Mouse (Mus musculus): ENCODE measurements at regions not wholly inside any gene's neighbourhood (a gene's known extent, or its start where the extent isn't known, plus 50 kb on each side); places are given as distances from the start of the nearest gene placed in this dataset.
A peak's percentile ranks its signal among the peaks of the same experiment; 100 is the strongest.

DNA sequence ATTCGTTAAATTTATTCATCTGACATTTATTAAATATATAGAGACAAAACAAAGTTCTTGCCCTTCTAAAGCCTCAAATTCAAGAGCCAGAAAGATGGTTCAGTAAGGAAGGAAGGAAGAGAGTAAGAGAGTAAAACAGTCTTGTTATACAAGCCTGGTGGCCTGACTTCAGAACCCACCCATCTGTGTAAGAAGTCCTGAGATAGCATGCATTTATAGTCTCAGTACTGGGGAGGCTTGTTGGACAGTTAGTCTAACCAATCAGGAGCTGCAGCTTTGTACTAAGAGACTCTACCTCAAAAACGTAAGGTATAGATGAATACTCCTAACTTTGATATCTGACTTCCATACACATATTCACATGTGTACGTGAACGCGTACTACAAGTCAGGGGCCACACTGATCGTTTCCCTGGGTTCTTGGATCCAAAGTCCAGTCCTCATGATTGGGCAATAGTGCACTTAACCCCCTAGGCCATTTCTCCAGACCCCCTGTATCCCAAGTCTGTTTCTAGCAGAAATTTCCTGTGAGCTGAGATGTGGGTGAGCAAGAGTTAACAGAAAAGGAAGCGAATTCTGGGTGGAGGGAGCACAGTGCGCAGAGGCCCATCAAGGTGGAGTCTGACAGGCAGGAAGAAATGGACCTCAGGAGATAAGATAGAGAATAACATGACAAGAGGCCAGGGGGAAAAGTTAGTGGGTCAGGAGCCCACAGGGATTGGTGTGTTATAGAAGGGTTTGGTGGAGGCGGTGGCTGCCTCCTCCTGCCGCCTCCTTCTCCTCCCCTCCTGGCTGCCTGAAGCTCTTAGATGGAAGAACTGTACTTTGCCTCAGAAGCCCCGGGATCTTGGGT lies 187.0 kb downstream of the Kit start:
- Histone ChIP-seq H3K4me1 (replicated peaks) (peaks cover 33% of the 10 kb centered on the region), H3K36me3 (replicated peaks) (no peaks in the 10 kb centered on the region), H3K9me3 (replicated peaks) (no peaks in the 10 kb centered on the region), H3K4me3 (replicated peaks) (peak overlapping the region; percentile 23), H3K27me3 (no peaks in the 10 kb centered on the region), H3K9ac (no peak overlapping the region), H3K27ac (replicated peaks) (peak overlapping the region; percentile 61), H3K4me2 (peak overlapping the region; percentile 63)
- 16% methylated on average over 11 of the region's 11 CpGs for WGBS (ENCODE audit: insufficient replicate concordance)
- peak; percentile 94 for ATAC-seq (ENCODE audit: insufficient read depth)

DNA sequence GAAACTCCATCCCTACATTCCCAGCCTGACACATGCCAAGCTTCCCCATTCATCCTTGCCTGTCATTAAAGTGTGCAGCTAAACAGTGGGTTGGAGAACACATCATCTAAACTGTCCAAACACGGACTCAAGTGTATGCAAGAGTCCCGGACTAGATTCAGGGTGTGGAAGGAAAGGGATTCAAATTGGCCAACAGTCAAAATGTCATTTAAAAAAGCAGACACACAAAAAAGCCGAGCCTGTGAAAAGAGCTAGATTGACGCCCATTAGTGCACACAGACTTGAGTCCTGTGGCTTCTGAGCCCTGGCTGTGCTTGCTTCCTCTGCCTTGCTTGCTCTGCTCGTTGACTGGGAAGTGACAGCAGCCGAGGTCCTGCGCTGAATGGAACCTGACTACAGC lies 181.5 kb downstream of the Kit start:
- ATAC-seq (ENCODE audit: insufficient read depth): no peak
- Histone ChIP-seq H3K27me3 (no peaks in the 10 kb centered on the region), H3K9ac (no peak overlapping the region), H3K9me3 (replicated peaks) (no peaks in the 10 kb centered on the region), H3K4me3 (replicated peaks) (no peak overlapping the region), H3K36me3 (replicated peaks) (no peaks in the 10 kb centered on the region), H3K4me1 (replicated peaks) (peaks cover 13% of the 10 kb centered on the region), H3K4me2 (no peak overlapping the region), H3K27ac (replicated peaks) (no peak overlapping the region)
- WGBS (ENCODE audit: insufficient replicate concordance): 35% methylated on average over 7 of the region's 7 CpGs

DNA sequence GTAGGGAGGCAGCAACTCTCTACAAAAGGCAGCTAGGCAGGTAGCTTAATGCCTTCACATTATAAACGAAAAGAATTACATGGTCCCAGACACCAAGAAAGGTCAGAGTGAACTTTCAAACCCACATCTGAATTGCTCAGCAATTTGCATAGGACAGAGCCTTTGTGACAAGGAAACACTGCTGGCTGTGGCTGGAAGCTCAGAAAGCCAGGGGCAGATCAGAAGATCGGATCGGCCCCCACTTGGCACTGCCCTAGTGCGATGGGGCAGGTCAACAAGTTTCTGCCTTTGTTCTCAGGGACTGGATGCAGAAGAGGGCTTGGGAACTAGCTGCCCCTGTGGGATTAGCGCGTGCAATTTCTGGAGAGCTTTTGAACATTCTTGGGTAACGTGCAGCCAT lies 179.6 kb downstream of the Kit start:
- no peak overlapping the region for H3K4me3 ChIP-seq (replicated peaks)
- WGBS (ENCODE audit: insufficient replicate concordance): 78% methylated on average over 7 of the region's 7 CpGs
- H3K9ac ChIP-seq: no peak overlapping the region
- no peak overlapping the region for H3K4me2 ChIP-seq
- ATAC-seq (ENCODE audit: insufficient read depth): no peak
- H3K4me1 ChIP-seq (replicated peaks): 0 out of 2 replicates have a peak, but pooled peaks cover 5% of the 10 kb centered on the region
- H3K36me3 ChIP-seq (replicated peaks): no peaks in the 10 kb centered on the region
- no peaks in the 10 kb centered on the region for H3K9me3 ChIP-seq (replicated peaks)
- H3K27me3 ChIP-seq: no peaks in the 10 kb centered on the region
- no peak overlapping the region for H3K27ac ChIP-seq (replicated peaks)

DNA sequence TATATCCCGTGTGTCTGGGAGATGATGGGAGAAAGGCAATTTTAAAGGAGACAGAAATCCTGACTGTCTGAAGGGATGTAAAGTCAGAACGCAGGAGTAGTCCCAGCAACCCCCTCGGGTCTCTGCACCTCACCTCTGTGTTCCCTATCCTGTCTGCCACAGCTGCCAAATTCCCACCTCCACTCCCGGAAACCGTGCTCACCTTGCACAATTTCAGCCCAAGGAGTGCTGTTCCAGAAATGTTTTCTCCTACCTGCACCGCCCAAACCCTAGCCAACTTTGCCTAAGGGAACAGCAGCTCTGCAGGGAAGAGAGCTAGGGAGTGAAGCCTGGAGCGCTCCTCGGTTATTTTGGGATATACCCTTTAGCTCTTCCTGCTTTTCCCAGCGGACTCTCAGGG lies 170.6 kb downstream of the Kit start:
- Histone ChIP-seq H3K9ac (no peak overlapping the region), H3K36me3 (replicated peaks) (no peaks in the 10 kb centered on the region), H3K4me1 (replicated peaks) (no peaks in the 10 kb centered on the region; the same call in 1 of the 2 replicates), H3K4me2 (no peak overlapping the region), H3K9me3 (replicated peaks) (no peaks in the 10 kb centered on the region), H3K4me3 (replicated peaks) (no peak overlapping the region), H3K27ac (replicated peaks) (no peak overlapping the region), H3K27me3 (no peaks in the 10 kb centered on the region)
- no peak for ATAC-seq (ENCODE audit: insufficient read depth)
- WGBS (ENCODE audit: insufficient replicate concordance): 76% methylated on average over 9 of the region's 9 CpGs

DNA sequence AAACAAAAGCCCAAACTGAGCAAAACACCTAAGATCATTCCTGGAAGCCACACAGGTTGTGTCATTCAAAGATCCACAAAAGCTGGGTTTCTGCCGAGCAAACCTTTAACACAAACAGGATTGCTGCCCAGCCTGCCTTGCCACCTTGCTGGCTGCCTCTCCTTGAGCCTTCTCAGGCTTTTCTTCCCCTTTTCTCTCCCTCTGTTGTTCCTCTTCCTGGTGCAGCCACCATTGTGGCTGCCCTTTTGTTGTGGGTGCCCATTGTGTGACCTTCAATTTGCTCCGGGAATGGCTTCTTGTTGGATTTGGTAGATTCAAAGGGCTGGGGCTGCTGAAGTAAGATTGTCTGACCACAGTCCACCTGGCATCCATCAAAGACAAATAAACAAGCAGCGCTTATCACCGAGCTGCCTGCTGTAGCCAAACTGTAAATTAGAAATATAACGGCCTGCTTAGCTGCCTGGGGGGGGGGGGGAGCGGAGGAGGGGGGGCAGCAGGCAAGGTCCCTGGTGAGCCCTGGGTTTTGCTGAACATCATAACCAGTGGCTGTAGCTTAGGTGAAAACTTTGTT lies 169.8 kb downstream of the Kit start:
- H3K4me2 ChIP-seq: peak overlapping the region; percentile 7; the same call in 1 of the 2 replicates
- H3K9me3 ChIP-seq (replicated peaks): no peaks in the 10 kb centered on the region
- H3K4me3 ChIP-seq (replicated peaks): no peak overlapping the region
- no peaks in the 10 kb centered on the region; the same call in 1 of the 2 replicates for H3K4me1 ChIP-seq (replicated peaks)
- H3K36me3 ChIP-seq (replicated peaks): no peaks in the 10 kb centered on the region
- no peak overlapping the region for H3K27ac ChIP-seq (replicated peaks)
- no peak overlapping the region for H3K9ac ChIP-seq
- 9% methylated on average over 6 of the region's 6 CpGs for WGBS (ENCODE audit: insufficient replicate concordance)
- no peaks in the 10 kb centered on the region for H3K27me3 ChIP-seq
- ATAC-seq (ENCODE audit: insufficient read depth): no peak

DNA sequence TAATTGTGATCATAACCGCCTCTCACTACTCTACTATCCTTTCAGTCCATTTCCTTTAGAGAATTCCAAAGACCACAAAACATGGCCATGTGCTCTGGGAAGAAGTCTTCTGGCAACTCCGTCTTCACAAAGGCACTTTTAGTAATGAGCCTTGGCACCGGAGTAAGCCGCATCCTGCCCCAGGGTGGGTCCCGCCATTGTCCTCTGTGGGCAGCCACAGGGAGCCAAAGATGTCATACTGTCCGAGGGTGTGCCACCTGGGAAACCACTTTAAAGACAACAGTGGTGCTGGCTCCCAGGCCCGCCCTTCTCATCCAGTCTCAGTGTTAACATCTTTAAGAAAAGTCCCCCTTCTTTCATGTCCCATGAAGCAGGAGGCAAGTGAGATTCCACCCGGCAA lies 164.6 kb downstream of the Kit start:
- Histone ChIP-seq H3K4me3 (replicated peaks) (no peak overlapping the region), H3K36me3 (replicated peaks) (no peaks in the 10 kb centered on the region), H3K9me3 (replicated peaks) (no peaks in the 10 kb centered on the region), H3K27me3 (no peaks in the 10 kb centered on the region), H3K4me1 (replicated peaks) (no peaks in the 10 kb centered on the region; the same call in 1 of the 2 replicates), H3K4me2 (no peak overlapping the region), H3K27ac (replicated peaks) (no peak overlapping the region), H3K9ac (no peak overlapping the region)
- ATAC-seq (ENCODE audit: insufficient read depth): no peak
- WGBS (ENCODE audit: insufficient replicate concordance): 76% methylated on average over 8 of the region's 8 CpGs

DNA sequence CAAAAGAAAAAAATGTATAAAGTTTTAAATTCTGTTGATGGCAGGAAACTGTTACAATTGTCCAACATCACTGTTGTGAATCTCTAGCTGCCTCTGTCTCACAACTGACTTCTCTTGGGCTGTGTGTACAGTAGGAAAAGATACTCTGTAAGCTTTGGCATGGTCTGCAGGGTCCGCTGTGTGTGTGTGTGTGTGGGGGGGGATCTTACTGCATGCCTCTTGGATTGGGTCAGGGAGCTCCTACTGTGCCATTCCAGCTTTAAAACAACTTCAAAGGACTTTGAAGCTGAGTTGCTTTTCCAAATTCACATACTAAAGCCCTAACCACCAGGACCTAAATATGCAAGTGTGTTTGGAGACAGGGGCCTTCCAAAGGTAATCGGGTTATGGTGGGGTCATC lies 163.7 kb downstream of the Kit start:
- H3K4me2 ChIP-seq: no peak overlapping the region
- no peak overlapping the region for H3K27ac ChIP-seq (replicated peaks)
- no peak for ATAC-seq (ENCODE audit: insufficient read depth)
- H3K9ac ChIP-seq: no peak overlapping the region
- H3K36me3 ChIP-seq (replicated peaks): no peaks in the 10 kb centered on the region
- no peaks in the 10 kb centered on the region for H3K27me3 ChIP-seq
- WGBS (ENCODE audit: insufficient replicate concordance): 72% methylated on average over 2 of the region's 2 CpGs
- H3K4me3 ChIP-seq (replicated peaks): no peak overlapping the region
- no peaks in the 10 kb centered on the region for H3K9me3 ChIP-seq (replicated peaks)
- H3K4me1 ChIP-seq (replicated peaks): no peaks in the 10 kb centered on the region

DNA sequence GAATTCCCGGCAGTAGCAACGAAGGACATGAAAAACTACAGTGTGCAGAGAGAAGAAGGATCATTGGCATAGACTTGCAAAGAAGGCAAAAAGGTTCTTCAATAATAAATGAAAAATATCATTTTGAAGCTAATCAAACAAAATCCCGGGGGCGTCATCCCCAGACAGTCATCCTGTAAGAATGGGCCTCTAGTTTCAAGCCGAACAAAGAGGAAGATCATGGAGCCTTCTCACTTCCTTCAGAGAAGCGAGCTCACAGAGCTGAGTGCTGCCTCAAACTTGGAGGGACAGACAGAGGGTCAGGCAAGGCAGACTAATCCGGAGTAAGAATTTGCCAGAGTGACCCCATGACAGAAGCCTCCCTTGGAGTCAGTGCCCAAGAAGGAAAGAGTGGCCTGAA lies 163.0 kb downstream of the Kit start:
- ATAC-seq (ENCODE audit: insufficient read depth): no peak
- 71% methylated on average over 7 of the region's 7 CpGs for WGBS (ENCODE audit: insufficient replicate concordance)
- H3K9me3 ChIP-seq (replicated peaks): no peaks in the 10 kb centered on the region

DNA sequence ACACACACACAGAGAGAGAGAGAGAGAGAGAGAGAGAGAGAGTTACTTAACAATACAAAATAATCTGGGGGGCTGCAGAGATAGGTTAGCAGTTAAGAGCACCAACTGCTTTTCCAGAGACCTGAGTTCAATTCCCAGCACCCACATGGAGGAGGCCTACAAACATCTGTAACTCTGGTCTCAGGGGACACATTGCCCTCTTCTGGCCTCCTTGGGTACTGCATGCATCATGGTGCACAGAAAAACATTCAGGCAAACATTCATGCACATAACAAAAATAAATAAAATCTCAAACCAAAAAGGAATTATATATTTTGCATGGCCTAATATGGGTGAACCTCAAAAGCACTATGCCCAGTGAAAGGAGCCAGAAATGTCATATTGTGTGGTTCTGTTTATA lies 161.6 kb downstream of the Kit start:
- Histone ChIP-seq H3K9me3 (replicated peaks) (no peaks in the 10 kb centered on the region), H3K4me3 (replicated peaks) (no peak overlapping the region), H3K9ac (no peak overlapping the region), H3K27me3 (no peaks in the 10 kb centered on the region), H3K4me2 (no peak overlapping the region), H3K36me3 (replicated peaks) (no peaks in the 10 kb centered on the region), H3K27ac (replicated peaks) (no peak overlapping the region), H3K4me1 (replicated peaks) (no peaks in the 10 kb centered on the region)
- ATAC-seq (ENCODE audit: insufficient read depth): no peak

More for the DNA sequence above, 163.0 kb downstream of the Kit start:
- Histone ChIP-seq H3K4me2 (no peak overlapping the region), H3K4me1 (replicated peaks) (no peaks in the 10 kb centered on the region), H3K27me3 (no peaks in the 10 kb centered on the region), H3K36me3 (replicated peaks) (no peaks in the 10 kb centered on the region), H3K27ac (replicated peaks) (no peak overlapping the region), H3K9ac (no peak overlapping the region), H3K4me3 (replicated peaks) (no peak overlapping the region)

DNA sequence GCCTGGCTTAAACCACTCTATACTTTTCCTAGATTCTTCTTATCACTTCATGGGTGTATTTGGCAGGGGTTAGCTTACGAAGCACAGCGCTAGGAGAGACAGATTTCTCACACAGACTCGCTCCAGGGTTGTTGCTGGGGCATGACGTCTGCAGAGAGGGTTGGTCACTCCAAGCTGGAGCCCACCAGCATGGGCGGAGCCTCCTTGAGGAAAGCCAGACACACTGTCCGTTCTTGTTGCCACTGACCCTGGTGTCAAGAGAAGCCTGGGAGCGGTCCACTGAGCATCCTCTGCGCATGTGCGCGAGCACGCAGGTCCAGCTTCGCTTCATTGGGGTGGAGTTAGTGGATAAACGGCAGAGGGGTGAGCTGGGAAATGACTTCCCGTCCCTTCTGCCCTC lies 159.8 kb downstream of the Kit start:
- H3K27me3 ChIP-seq: no peaks in the 10 kb centered on the region
- H3K4me3 ChIP-seq (replicated peaks): no peak overlapping the region
- no peak overlapping the region for H3K4me2 ChIP-seq
- H3K27ac ChIP-seq (replicated peaks): 0 out of 2 replicates have a peak overlapping the region, but pooled peaks have one; percentile 33
- ATAC-seq (ENCODE audit: insufficient read depth): peak; percentile 44; the same call in 1 of the 2 replicates
- H3K4me1 ChIP-seq (replicated peaks): no peaks in the 10 kb centered on the region
- H3K9me3 ChIP-seq (replicated peaks): no peaks in the 10 kb centered on the region
- H3K36me3 ChIP-seq (replicated peaks): no peaks in the 10 kb centered on the region
- H3K9ac ChIP-seq: no peak overlapping the region
- 73% methylated on average over 14 of the region's 14 CpGs for WGBS (ENCODE audit: insufficient replicate concordance)

DNA sequence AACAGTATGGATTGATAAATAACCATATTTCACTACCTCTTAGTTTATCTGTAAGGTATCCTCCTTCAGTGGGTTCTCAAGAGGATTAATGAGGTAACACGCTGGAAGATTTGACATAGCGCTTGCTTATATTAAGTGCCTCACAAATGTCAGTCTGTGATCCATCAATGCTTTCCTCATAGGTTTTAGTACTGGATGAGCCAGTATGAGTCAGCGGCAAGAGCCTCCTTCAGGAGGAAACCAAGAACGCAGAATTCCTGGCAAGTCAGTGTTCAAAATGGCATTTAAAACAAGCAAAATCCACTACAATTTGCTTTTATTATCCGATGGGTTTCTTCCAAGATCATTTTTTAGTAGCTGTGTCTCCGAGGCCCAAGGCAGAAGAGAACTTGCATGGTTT lies 159.3 kb downstream of the Kit start:
- WGBS (ENCODE audit: insufficient replicate concordance): 72% methylated on average over 6 of the region's 6 CpGs
- Histone ChIP-seq H3K4me2 (no peak overlapping the region), H3K27ac (replicated peaks) (no peak overlapping the region), H3K36me3 (replicated peaks) (no peaks in the 10 kb centered on the region), H3K27me3 (no peaks in the 10 kb centered on the region), H3K9me3 (replicated peaks) (no peaks in the 10 kb centered on the region), H3K4me1 (replicated peaks) (no peaks in the 10 kb centered on the region), H3K9ac (no peak overlapping the region), H3K4me3 (replicated peaks) (no peak overlapping the region)
- no peak for ATAC-seq (ENCODE audit: insufficient read depth)
